8 mouse cellular contexts compared by ENCODE assay signal in the genomic region with DNA sequence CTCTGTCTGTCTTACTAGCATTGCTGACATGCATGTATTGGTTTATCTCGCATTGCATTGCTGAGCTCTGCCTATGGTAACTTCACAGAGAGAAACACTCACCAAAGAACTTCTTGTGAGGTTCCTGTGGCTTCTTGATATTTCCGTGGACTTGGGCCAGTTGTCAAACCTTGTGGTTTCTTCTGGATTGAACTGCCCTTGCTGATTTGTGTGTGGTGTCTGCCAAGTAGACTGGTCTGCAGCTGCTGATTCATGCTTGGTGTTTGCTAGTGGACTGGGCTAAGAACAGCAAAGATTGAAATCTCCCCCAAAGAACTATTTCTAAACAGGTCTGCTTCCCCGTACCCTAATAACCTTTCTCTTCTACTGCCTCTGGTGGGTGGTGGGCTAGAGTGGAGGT.
"Had no signal": no experiment of that assay in that cellular context is flagged by ENCODE, and none has a peak within 500 bp of the region (broad histone marks: within the 10 kb centered on the region; RNA-seq: fewer than 3 reads in every experiment).

No protein-coding gene starts in this region.

- ATAC-seq: intestine, embryonic 15.5 days; liver, postnatal 0 days had no signal

- DNase-seq: kidney, adult 8-10 months; kidney, postnatal 25 days; liver, embryonic 13.5 days; liver, postnatal 0 days; right cerebral cortex, adult 18-20 months; right cerebral cortex, postnatal 25 days; thymus, postnatal 4 days had no signal
